Mouse (Mus musculus) liver, embryonic 14.5 days (tissue): ENCODE results near the gene Cfdp1.

Experiments
- CTCF ChIP-seq: IDR thresholded peaks from 2 replicates; pipeline ENCODE4 v1.5.1; 2016; ENCODE audit warnings: antibody characterized with exemption, low read depth, control low read depth
- EP300 ChIP-seq: IDR thresholded peaks from 2 replicates; pipeline ENCODE4 v1.6.1; 2016; ENCODE audit warnings: antibody characterized with exemption, low read depth

- no peak for TF ChIP-seq CTCF
- TF ChIP-seq EP300 = no peak
Measured at GRCm38 (mm10) chr8:111726102-111726900, 127.8 kb downstream of the Cfdp1 start.
